Mouse (Mus musculus): ENCODE data around the gene Fam110a.

Fam110a gene

DNA sequence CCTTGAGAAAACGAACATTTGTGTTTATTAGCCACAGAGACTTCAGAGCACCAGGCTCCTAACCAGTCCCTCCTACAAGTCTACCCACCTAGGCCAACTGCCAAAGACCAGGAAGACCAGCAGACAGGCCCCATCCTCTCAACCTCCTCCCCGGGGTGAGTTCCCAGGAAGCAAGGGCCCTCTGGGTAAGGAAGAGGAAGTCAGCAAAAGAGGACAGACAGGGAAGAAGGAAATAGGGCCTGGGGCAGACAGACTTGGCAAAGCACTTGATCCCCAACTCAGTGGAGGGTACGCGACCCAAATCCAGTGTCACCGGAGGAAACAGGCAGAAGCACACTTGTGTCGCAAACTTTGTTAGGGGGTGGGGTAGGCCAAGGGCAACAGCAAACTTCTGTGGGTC lies 10.6 kb downstream of the Fam110a start:
- no peak for DNase-seq

GRCm38 (mm10) chr2:151968986-151969385 lies 11.0 kb downstream of the Fam110a start:
- no peak for DNase-seq

DNA sequence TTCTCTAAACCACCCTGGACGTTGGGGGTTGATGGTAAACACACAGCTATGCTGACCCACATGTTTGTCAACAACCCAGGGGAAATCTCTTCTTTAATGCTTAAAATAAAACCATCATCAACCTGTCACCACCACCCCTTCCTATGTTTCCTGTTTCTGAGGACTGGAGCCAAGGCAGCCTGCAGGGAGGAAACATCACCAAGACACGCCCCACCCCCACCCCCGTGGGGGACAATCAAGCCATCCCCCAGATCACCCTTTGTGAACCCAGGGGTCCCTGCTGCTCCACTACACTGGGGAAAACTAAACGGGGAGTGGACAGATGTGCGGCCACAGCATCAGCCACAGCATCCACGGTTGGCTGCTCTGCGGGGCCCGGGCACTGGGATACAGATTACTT lies 11.6 kb downstream of the Fam110a start:
- DNase-seq = no peak

DNA sequence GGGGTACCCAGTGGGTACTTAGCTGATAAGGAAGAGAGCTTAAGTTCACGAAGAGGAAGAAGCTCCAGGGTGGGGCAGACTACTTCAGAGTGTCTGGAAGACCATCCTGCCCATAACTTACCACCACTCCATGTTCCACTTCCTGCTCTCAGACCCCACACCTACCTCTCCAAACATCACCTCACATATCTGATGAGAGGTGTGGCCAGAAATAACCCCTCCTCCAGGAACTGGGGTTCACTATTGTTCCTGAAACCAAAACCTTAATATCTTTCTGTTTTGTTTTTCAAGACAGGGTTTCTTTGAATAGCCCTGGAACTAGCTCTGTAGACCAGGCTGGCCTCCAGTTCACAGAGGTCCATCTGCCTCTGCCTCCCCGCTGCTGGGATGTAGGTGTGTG lies 12.2 kb downstream of the Fam110a start:
- no peak for DNase-seq

GRCm38 (mm10) chr2:151967176-151967750 lies 12.8 kb downstream of the Fam110a start:
- no peak for DNase-seq

DNA sequence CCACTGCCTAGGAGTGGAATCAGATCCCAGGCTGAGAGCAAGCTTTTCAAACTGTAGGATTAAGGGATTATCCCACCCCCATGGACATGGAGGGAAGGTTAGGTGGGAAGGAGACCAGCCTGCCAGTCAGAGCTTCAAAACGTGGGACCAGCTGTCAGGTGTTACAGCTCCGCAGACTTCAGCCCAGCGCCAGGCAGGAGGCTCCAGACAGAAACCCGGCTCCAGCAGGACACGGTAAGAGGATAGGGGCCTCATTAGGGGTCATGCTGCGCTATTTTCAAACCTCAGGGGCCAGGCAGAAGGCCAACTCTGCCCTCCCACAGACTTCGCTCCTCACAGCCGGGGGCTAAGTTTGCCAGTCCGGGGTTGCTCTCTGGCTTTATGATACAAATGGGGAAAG lies 16.0 kb downstream of the Fam110a start:
- DNase-seq = no peak

- no peak for DNase-seq
Observed at GRCm38 (mm10) chr2:151963319-151963718, 16.7 kb downstream of the Fam110a start.

DNA sequence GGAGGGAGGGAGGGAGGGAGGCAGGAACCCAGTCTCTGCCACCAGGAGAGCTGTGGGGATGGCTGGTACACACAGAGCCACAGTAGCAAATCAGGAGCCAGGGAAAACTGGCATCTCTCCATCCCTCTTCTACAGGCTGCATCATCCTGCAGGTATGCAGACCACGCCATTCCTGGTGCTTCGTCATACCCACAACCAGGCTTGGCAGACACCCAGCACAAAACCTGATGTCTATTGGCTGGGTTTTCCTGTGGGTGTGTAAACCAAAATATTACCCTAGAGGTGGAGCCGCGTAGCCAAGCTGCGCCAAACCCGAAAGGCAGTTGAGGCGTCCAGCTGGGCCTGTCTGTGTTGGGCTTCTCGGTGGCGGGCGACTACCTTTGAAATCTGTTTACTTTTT lies 17.5 kb downstream of the Fam110a start:
- DNase-seq = no peak

GRCm38 (mm10) chr2:151961284-151962196 lies 18.5 kb downstream of the Fam110a start:
- DNase-seq = no peak

GRCm38 (mm10) chr2:151959274-151959673 lies 20.7 kb downstream of the Fam110a start:
- DNase-seq = no peak

DNA sequence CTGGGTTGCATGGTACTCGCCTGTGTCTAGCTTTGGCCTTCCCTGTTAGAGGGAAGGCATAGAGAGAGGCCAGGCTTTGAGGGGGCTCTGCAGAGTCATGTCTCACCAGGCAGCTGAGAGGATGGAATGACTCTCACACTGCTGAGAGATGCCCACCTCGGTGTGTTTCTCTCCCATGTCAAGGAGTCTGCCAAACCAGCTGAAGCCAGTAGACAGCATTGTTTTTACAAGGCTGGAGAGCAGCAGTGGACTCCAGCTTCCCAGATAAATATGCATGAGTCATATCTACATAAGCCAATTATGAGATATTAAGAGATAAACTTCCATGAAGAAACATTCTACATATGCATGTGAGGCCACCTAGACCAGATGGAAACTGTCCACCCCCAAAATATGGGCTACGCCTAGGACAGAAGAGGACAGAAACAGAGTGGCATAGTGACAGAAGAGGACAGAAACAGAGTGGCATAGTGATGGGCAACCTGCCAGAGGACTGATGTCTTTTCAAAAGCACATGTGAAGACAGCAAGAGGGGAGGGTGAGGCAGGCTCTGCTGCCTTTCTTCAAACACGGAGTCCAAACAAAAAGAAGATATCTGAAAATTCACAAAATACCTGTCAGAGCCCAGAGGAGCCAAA lies 23.4 kb downstream of the Fam110a start:
- no peak for DNase-seq

DNA sequence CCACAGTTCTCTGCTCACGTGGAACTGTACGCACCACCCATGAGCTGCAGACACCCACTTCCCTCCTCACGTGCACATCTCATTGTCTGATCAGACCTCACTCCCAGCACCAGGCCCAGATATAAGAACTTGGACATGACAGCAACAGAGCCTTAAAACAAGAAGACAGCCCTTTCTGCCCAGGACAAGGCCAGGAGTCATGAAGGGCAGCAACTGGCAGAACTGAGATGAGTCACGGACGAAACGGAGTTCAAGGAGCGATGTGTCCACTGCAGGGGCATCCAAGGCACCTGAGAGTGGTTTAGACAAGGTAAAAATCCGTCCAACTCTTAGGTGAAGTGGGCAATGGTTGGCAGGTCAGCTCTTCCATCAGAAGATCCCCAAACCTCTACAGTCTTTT lies 26.4 kb downstream of the Fam110a start:
- DNase-seq = no peak

GRCm38 (mm10) chr2:151949082-151949774 lies 30.8 kb downstream of the Fam110a start:
- no peak for DNase-seq

DNA sequence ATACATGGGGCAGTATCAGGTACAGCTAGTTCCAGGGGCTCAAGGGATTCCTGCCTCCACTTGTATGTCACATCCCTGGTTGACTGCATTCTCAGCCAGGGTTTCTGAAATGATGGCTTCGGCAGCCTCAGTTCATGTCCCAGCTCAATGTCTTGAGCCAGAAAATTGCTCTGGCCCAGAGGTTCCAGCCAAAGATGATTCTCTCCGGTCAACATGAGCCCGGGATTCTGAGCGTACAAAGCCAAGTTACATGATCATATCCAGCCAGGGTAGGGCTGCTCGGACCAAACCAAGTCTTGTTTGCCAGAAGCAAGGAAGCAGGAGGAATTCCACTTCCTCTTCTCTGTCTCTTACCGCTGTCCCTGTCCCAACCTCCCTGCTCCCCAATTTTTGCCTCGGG lies 31.7 kb downstream of the Fam110a start:
- no peak for DNase-seq

GRCm38 (mm10) chr2:151947617-151948016 lies 32.4 kb downstream of the Fam110a start:
- DNase-seq = no peak

- DNase-seq = no peak
Observed at GRCm38 (mm10) chr2:151944106-151944505, 35.9 kb downstream of the Fam110a start.

GRCm38 (mm10) chr2:151941269-151941668 lies 38.8 kb downstream of the Fam110a start:
- no peak for DNase-seq

DNA sequence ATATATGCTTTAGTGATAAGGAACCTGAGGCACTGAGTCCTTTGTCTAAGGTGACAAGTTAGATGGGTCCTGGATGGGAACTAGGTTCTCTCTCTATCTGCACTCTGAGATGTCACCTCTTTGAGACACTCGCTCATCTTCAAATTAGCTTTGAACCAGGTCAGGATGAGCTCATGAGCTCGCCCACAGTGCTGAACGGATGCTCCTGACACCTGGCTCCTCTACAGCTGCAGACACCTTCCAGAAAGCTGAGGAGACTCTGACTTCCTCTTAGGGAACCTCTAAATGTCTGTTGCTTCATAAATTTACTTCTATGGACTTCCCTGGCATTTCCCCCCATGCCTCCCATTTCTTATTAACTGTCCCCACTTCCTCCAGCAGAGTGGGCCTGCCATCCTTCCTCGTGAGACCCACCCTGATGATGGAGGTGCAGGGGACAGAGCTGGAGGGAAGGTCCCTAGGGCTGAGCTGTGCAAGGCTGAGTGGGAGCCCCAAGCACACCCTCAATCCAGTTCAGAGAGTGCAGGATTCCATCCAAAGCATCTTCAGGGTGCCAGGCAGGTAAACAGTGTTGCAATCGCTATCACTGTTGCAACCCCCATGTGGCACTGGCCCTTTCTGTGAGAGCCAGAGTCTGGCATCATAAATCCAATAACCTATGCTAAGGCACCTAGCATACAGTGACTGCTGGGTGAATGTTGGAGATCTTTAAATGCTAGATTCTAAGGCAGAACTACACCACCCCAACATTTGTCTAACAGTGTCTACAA lies 40.2 kb downstream of the Fam110a start:
- no peak for DNase-seq

GRCm38 (mm10) chr2:151938780-151939200 lies 41.2 kb downstream of the Fam110a start:
- no peak for DNase-seq

DNA sequence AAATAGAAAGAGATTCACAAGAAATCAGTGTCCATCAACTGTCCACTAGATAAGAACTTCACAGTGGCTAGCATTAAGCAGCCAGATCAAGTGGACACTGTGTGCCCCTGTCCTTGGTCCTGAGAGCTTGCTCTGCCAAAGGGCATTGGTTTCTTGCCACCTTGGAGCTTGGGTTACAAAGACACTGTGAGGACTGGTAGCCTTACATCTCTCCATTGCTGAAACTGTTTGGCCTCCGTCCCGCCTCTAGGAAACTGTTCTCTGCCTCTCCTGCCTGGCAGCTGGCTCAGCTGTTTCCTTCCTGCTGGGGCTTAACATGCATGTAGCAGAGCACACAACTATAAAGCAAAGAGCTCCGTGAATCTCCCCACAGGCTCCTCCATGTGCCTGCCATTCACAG lies 42.1 kb downstream of the Fam110a start:
- no peak for DNase-seq

GRCm38 (mm10) chr2:151930389-151931074 lies 49.5 kb downstream of the Fam110a start:
- peak; percentile 84 for DNase-seq

GRCm38 (mm10) chr2:151927103-151927502 lies 52.9 kb downstream of the Fam110a start:
- no peak for DNase-seq
